Mouse (Mus musculus) cerebral cortex, adult 2 months (tissue): ENCODE data around the gene Coa4.

Experiments used
- WGBS: fragments of 180-500 bp; shearing (Covaris S2); methylation state at CpG from one replicate; pipeline ENCODE4 v1.1.7; 2018; 5-methylcytosine and 5-hydroxymethylcytosine counted together

Gene Coa4

DNA sequence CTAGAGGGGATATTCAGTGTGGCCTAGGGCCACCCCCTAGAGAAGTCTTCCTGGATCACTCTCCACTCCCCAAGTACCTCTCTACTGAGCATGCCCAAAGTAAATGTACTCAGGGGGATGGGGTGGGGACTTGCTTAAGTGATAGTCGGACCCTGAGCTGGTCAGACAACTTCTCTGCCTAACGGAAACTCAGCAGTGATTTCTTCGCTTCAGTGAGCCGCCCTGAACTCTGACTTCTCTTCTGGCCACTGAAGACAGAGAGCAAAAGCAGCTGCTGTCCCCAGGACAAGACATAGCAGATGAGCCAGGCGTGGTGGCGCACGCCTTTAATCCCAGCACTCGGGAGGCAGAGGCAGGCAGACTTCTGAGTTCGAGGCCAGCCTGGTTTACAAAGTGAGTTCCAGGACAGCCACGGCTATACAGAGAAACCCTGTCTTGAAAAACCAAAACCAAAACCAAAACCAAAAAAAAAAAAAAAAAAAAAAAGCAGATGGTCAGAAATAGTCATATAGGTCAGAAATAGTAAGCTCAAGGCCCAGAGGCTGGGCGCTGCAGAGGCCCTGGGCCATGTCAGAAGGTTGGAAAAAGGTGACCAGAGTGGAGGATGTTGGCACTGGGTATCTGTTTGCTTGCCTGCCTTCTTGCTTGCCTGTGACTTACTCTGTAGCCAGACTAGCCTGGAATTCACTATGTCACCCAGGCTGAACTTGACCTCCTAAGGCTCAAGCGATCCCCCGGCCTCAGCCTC lies 32.0 kb upstream of the Coa4 start:
- 88% methylated on average over 13 of the region's 13 CpGs for WGBS

DNA sequence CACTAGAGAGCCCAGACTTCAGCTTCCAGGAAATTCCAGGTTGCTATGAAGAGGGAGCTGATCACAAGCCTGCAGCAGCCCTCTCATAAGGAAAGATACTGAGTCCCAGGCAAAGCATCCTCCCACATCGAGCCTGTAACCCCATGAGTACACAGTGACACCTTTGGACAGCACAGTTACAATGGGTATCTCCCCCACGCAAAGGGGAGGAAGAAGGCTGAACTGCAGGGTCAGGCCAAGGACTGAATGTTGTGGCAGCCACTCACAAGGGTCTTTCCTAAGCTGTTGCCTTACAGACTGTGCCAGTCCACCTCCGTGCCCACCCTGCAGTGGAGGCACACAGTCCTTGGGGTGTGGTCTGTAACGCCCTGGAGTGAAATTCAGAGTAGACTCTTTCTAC lies 30.4 kb upstream of the Coa4 start:
- WGBS, result 70% methylated on average over 4 of the region's 4 CpGs

DNA sequence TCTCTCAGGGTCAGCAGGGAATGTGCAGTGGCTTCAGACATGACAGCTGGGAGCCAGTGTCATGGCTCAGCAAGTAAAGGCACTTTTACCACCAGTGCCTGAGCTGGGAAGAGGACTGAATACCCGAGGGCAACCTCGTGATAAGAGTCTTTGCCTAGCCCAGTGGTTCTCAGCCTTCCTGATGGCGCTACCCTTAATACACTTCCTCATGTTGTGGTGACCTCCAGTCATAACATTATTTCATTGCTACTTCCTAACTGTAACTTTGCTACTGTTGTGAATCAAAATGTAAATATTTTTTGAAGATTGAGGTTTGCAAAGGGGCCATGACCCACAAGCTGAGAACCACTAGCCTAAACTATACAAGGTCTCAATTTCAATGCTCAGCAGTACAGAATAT lies 28.2 kb upstream of the Coa4 start:
- WGBS, result 80% methylated on average over 3 of the region's 3 CpGs

DNA sequence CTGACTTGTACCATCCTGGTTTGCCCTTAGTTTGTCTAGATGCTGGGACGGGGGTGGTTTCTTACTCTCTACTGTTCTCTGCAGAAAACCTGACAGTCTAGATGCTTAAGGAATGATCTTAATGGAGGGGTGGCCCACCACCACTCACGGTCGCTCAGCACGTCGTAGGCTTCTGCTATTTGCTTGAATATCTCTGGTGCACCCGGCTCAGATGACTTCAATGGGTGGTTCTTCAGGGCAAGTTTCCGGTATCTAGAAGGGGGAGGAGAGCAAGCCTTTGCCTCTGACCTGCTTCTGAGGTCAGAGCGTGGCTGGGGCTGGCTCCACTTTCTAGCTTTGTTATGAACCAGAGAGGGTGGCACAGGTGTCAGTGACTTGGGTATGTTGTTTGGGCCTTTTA lies 25.3 kb upstream of the Coa4 start:
- WGBS, result 88% methylated on average over 8 of the region's 8 CpGs

DNA sequence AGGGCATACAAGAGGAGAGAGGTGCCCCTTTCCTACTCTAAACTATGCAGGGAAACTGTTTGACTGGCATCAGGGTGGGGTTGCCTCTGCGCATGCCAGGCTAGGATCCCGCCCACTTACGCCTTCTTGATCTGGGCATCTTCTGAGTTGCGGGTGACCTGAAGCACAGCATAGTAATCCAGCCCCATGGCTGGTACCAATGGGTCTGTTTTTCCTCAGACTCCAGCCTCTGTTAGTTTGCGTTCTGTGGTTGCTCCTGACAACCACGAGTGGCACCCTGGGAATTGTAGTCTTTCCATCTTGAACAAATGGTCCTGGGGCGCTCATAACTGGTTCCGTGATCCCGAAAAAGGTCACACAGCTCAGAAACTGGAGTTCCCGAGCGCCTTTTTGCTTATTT lies 22.3 kb upstream of the Coa4 start, which contains the start of gene Dnajb13:
Gene Dnajb13, minus strand, starts transcription at position 388 of the 400 bp plus-strand sequence.
- 48% methylated on average over 11 of the region's 11 CpGs for WGBS

DNA sequence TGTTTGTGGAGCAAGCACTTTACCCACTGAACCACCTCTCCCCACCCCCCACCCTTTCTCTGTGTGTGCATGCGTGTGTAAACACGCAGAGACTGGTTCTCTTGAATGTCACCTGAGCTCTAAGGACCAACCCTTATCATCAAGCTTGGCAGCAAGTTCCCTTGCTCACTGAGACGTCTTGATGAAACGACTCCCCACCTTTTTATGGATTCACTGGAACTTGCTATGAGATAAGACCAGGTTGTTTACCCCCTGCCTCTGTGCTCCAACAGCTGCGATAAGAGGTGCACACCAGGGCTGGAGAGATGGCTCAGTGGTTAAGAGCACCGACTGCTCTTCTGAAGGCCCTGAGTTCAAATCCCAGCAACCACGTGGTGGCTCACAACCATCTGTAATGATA lies 16.7 kb upstream of the Coa4 start:
- WGBS, result 69% methylated on average over 7 of the region's 7 CpGs

DNA sequence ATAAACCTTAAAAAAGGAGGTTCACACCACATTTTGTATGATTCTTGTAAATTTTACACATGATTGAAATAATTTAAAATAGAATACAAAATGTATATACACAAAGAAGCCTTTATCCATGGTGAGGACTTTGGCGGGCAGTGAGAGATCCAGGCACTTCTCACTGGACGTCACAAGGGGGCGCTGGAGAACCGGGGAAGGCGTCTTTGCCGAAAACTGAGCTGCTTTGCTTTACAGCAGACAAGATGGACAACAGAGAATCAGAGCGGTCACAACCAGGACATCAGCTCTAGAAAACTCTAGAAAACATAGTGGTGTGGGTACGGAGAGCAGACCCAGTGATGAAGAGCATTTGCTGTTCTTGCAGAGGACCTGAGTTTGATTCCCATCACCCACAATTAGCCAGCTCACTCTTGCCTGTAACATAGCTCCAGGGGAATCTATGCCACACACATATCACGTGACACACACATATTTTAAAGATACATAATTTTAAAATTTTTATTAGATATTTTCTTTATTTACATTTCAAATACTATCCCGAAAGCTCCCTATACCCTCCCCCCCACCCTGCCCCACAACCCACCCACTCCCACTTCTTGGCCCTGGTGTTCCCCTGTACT lies 16.1 kb upstream of the Coa4 start:
- WGBS, result 16% methylated on average over 10 of the region's 10 CpGs

DNA sequence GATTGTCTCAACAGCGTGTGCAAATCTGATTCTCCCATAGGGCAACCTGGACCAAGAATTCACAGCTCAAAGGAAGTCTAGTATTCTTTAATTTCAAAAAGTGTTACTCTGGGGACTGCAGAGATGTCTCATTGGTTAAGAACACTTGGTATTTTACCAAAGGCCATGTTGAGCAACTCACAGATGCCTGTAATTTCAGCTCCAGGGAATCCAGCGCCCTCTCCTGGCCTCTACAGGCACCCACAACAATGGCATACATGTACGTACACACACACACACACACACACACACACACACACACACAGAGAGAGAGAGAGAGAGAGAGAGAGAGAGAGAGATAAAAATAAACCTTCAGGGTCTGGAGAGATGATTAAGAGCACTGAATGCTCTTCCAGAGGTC lies 14.6 kb upstream of the Coa4 start:
- 81% methylated on average over 3 of the region's 3 CpGs for WGBS

DNA sequence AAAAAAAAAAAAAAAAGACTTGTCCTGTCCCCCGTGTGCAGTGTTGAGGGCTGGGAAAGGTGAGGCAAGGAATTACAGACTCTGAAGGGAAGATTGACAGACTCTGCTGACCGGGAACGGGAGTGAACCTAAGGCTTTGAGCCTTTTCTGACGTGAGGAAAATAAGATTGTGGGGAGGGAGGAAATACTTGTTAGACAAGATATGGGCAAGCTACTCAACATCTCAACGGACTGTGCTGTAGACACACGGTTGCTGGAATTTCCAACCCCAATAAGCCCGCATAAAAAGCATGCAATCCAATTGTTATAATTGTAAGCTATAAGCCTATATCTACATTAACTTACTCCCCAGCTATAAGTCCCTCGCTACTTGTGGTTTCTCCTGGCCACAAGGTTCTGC lies 12.2 kb upstream of the Coa4 start:
- WGBS, result 85% methylated on average over 8 of the region's 8 CpGs

DNA sequence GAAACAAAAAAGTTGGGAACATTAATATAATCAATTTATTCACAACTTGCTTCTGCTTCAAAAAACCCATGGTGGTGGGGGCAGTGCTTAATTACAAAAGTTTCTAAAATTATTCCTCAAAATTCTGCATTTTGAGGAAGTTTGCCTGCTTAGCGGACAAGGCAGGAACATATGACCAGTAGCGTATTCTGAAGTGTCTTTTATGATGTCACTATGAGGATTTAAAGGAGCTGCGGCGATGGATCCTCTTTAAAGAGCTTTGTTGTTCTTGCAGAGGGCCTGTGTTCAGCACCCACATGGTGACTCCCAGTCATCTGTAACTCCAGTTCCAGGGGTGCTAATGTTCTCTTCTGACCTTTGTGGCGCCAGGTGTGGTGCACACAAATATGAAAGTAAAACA lies 6.1 kb upstream of the Coa4 start:
- WGBS, result 93% methylated on average over 5 of the region's 5 CpGs

DNA sequence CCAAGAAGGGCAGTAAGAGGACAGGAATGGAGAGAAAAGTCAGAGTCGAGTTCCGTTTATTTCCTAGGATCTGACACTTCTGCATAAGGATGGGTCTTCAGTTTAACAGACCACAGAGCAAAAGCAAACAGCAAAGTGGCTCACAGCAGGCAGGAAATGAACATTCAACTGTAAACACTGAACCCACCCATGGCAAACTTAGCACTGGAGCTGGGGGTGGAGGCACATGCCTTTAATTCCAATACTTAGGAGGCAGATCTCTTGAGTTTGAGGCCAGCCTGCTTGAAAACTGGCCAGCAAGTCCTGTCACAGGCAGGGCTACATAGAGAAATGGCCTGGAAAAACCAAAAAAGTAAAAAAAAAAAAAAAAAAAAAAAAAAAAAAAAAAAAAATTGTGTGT lies 3.4 kb upstream of the Coa4 start:
- WGBS, result 87% methylated on average over 2 of the region's 2 CpGs

DNA sequence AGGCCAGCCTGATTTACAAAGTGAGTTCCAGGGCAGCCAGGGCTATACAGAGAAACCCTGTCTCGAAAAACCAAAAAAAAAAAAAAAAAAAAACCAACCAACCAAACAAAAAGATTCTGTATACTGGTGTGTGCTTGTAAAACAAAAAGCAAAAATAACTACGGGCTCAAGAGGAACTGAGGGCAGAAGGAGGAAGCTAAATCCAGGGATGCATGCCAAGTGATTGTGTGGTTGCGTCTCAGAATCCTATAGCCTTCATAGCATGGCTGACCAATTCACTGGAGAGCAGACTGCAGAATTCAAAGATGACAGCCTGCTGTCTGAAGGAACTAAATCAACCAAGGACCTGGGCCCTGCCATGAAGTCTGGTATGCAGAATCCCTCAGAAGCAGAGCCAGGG lies 2.7 kb upstream of the Coa4 start:
- 73% methylated on average over 3 of the region's 3 CpGs for WGBS

DNA sequence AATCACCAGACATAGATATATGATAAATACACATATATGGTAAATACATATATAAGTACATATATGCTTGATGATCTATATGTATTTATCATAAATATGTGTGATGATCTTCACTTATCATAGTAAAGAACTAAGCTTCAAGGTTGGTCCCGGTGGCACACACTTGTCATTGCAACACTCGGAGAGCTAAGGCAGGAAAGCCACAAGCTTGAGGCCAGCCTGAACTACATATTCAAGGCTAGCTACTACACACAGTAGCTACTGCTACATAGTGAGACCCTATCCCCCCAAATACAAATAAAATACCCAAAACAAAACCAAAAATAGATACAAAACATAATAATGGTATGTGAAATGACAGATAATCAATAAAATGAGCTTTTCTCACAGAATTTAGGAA lies 1.0 kb upstream of the Coa4 start:
- 82% methylated on average over 2 of the region's 2 CpGs for WGBS

DNA sequence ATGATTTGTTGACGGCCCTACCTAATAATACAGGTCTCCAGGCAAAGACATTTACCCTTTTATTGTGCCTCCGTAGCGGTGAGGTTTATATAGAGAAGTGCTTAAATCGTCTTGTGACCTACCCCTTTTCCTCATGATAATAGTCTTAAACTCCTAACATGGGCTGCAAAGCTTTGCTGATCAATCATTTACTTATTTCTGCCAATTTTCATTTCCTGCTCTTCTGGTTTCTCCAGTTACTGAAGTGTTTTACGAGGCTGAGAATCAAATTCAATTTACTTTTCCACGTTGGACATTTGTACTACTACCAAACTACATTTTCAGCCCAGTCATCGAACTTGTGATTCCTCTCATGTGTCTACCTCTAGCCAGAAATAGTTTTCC lies 640 bp downstream of the Coa4 start:
- WGBS, result 22% methylated on average over 7 of the region's 7 CpGs

DNA sequence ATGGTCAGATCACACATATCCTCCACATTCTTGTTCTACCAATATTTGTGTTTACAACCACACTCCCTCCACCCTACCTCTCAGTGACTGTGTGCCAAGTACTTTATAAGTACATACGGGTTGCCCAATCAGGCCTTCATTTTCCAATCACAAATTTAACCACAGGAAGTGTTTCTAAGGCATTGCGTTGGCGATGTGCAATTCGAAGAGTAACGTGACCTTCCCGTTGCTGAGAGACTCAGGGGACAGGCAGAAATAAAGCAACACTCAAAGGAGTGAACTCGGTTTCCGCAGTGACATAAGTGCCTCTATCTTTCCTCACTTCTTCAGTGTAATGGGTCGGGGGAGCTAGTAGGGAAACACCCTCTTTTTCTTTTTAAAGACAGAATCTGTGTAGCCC lies 2.6 kb downstream of the Coa4 start:
- WGBS, result 95% methylated on average over 9 of the region's 9 CpGs

DNA sequence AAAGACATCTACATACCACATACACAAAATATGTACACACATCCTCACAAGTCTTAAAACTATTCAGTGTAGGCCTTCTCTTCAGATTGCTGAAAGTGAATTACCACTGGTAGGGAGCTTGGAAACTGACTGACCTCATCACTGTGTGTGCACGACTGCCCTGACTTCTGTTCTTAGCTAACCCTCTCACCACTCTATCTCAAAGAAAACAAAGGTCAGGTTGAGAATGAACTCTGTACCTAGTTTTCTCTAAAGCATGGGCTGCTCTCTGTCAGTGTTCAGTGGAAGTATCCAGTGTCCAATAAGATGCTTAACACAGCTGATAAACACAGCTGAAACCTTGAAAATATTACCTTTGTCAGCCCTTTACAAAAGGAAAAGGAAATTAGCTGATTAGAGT lies 7.6 kb downstream of the Coa4 start:
- 89% methylated on average over 1 of the region's 1 CpGs for WGBS

DNA sequence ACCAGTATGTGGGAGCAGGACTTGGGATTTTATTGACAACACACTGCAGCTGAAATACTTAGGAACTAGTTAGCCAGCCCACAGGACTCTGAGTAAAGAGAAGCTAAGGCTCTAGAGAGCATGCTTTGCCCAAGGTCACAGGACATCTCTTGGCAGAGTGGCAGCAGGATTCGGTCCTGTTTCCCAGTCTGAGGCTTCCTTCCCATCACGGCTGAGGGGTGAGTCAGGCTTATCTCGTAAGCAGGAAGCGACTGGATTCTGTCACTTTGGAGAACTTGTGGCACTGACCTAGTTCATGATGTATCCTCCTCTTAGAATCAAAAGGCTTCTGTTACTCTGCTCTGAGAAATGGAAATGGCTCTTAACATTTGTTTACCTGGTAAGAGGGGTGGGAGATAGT lies 10.8 kb downstream of the Coa4 start:
- 78% methylated on average over 4 of the region's 4 CpGs for WGBS

DNA sequence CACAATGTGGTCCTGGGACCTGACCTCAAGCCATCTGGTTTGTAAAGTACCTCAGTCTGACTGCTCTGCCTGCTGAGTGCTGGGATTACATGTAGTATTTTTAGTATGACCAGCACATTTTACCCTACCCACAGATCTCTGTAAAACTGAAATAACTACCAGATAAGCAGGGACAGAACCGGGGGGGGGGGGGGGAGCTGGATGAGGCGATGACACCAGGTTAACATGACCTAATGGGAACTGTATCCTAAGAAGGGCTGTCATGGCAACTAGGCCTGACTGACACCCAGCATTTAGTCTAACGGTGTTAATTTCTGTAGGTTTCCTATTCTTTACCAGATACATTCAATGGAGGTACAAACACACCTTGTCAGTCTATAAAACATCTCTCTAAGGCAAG lies 12.9 kb downstream of the Coa4 start:
- 62% methylated on average over 3 of the region's 3 CpGs for WGBS

DNA sequence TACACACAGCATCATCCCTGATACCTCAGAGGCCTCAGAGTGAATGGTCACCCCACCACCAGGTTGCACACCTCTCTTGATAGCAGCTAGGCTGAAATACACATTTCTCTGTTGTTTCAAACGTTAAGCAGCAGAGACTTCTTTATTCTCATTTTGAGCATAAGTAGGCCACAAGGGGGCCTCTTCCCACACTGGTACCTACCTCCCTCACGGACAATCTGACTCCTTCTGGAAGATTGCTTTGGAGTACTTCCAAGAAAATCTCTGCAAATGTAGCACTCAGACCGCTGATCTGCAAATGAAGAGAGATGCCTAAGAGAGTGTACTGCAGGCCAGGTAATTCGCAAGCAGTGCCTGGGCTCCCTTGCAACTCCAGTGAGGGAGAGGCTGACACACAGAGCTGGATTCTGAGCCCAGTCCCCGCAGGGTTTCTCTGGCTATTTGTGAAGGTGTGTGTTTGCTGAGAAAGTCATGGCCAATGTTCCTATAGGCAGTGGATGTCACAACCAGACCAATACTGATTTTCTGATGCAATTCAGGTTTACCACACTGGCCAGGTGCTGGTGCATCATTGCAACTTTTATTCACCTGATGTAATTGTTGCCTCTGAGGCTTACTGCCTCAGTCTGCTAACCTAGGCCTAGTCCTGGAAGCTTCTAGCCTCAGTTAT lies 13.6 kb downstream of the Coa4 start:
- WGBS, result 26% methylated on average over 5 of the region's 5 CpGs

DNA sequence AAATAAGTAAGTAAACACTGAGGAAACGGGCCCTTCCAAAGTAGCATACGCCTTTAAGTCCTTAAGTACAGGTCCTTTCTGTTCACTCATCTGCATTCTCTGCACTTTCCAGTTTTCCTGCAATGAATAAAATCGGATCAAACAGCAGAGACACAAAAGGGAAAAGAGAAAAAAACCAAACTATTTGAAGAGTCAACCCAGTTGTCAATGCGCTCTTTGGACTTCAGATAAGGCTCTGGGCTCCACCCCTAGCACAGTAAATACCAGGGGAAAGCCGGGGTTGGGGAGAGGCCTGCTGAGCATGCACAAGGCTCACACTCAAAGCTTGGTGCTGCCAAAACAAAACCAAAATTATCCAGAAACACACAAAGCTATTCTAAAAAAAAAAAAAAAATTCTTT lies 18.1 kb downstream of the Coa4 start:
- 43% methylated on average over 5 of the region's 5 CpGs for WGBS

DNA sequence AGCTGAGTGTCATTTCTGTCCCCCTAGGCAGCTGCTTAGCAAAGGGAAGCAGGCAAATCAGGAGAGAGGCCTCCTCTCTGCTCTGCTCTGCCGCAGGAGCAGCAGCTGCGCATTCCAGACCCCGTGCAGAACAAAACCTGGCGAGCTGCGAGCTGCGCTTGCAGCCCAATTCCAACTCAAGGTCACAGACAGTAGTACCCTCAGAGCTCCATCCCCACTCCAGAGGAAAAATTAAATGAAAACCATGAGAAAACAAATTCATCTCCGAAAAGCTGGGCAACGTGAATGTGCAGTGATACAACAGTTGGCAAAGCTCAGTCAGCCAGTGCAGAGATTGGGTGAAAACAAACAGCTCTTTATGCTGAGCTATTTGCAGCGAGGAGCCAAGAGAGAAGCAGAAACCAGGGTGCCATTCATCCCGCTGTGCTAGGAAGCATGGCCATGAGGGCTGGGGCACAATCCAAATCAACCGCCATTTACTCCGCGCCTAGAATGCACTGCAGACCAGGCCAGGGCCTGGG lies 18.6 kb downstream of the Coa4 start:
- WGBS, result 19% methylated on average over 13 of the region's 13 CpGs

DNA sequence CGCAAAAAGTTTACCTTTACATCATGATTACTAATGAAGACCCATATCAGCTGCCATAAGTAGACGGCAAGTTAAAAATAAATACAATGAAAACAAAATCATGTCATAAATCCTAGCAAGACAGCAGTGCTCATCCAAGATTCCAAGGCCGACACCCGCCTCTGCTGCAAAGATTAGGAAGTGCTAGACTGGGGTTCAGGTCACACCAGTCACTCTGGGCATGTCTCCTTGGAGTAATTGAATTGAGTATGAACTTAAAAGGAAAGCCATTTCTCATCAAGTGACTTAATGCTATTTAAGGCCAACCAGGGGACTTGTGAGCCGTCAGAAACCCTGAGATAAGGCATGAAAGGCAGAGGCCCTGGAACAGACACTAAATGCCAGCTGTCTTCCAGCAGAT lies 20.4 kb downstream of the Coa4 start:
- WGBS, result 91% methylated on average over 5 of the region's 5 CpGs

DNA sequence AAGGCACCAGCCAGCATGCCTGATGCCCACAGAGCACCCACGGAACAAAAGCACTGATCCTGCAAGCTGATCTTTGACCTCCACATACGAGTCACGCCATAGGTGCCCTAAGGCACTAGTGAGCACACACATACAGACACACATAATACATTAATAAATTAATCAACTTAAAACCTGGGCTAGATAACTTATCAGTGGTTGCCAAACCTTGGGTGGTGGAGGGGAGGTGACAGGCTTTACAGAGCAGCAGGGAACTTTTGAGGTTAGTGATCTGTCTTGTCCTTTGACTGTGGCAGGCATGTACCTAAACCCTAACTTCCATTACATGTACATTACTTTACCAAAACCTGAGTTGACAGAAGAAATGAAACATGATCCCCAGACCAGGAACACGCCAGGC lies 22.5 kb downstream of the Coa4 start:
- WGBS, result 94% methylated on average over 4 of the region's 4 CpGs
